Mouse (Mus musculus): Measurements from ENCODE around the gene Gm3476. TPM values are rescaled to one million over a fixed set of nuclear protein-coding genes. Genes with fewer than 3 reads are reported as not detected.

Gene Gm3476
- polyA plus RNA-seq (2012; rRNA removed) = not detected in 2 replicates

GRCm38 (mm10) chr14:6125707-6126106 lies at the start of gene Gm3476:
Gene Gm3476, minus strand, starts transcription at chr14:6125807.

DNA sequence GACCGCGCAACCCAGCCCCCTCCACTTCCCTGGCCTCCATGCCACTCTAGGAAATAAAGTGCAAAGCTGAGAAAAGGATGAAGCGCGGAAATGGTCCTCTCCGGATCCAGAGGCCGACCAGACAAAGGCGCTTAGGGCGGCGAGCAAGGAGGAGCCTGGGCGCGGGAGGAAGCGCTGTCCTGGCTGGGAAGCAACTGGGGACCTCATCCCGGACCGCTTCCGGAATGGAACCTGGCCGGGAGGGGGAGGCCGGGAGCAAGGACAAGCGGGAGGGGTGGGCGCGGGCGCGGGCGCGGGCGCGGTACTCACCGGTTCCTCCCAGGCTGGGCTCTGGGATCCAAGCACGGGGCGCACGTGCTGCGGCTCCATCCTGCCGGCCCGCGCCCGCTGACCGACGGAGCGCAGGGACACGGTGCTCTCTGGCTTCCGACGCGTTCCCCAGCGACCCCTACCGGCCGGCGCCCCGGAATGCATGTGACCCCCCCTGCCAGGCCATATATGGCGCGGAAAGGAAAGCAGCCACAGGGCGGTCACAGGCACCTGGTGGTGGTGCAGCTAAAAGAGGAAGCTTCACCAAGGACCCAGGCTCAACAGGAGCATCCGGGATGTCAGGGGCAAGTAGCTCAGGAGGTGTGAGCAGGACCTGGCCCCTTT lies 17.2 kb downstream of the Gm3476 start, which contains the start of gene Gm3468:
TSS of gene Gm3468 (minus strand) at position 394 of the 654 bp plus-strand sequence.

DNA sequence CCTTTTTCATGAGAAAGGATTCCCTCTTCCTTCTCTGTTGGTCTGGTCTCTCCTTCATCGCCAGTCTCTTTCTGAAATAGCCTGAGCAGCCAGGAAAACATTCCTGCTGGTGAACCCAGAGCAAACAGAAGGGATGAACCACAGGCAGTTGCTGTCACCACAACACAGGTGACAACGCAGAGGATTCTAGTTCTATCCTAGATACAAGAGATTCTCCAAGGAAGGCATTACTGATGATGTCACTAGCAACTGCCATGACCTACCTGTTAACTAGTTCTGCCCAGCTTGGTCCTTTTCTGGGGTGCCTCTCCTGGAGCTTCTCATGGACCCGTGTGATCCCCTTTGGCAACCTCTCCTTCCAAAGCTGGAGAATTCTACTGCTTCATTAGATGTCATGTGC lies 31.8 kb downstream of the Gm3476 start, which contains the start of gene Gm8206:
TSS of gene Gm8206 (minus strand) at position 101 of the 400 bp plus-strand sequence.

DNA sequence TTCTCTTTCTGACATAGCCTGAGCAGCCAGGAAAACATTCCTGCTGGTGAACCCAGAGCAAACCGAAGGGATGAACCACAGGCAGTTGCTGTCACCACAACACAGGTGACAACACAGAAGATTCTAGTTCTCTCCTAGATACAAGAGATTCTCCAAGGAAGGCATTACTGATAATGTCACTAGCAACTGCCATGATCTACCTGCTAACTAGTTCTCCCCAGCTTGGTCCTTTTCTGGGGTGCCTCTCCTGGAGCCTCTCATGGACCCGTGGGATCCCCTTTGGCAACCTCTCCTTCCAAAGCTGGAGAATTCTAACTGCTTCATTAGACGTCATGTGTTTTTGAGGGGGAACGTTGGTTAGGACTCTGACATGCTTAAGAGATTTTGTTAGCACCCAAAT lies 67.4 kb downstream of the Gm3476 start, which contains the start of gene Gm6337:
TSS of gene Gm6337 (minus strand) at position 101 of the 400 bp plus-strand sequence.

Other genes starting within 250 kb of the Gm3476 start
- not detected in 2 replicates for gene Gm8237, start 245.4 kb downstream of the Gm3476 start, polyA plus RNA-seq (2012; rRNA removed)
- gene Gm3248, start 164.1 kb downstream of the Gm3476 start, polyA plus RNA-seq (2012; rRNA removed) = not detected in 2 replicates
- gene Gm3453, start 146.7 kb downstream of the Gm3476 start, polyA plus RNA-seq (2012; rRNA removed) = not detected in 2 replicates
- gene Gm6337, start 67.5 kb downstream of the Gm3476 start, polyA plus RNA-seq (2012; rRNA removed) = not detected in 2 replicates
- not detected in 2 replicates for gene Gm8206, start 31.9 kb downstream of the Gm3476 start, polyA plus RNA-seq (2012; rRNA removed)
- gene Gm3468, start 17.1 kb downstream of the Gm3476 start, polyA plus RNA-seq (2012; rRNA removed) = 0.13 and 0.14 TPM in 2 replicates
- gene Gm21560, start 93.5 kb upstream of the Gm3476 start, polyA plus RNA-seq (2012; rRNA removed) = not detected in 2 replicates
- gene Gm3411, start 161.4 kb upstream of the Gm3476 start, polyA plus RNA-seq (2012; rRNA removed) = 0.37 TPM in 1 of 2 replicates, not detected in the other
- not detected in 2 replicates for gene Gm21103, start 179.0 kb upstream of the Gm3476 start, polyA plus RNA-seq (2012; rRNA removed)
- not detected in 2 replicates for gene Gm3618, start 217.9 kb upstream of the Gm3476 start, polyA plus RNA-seq (2012; rRNA removed)